Mouse (Mus musculus): ENCODE data around the gene Gna14. TPM values are rescaled to one million over a fixed set of nuclear protein-coding genes. Genes with fewer than 3 reads are reported as not detected.
A peak's percentile ranks its signal among the peaks of the same experiment; 100 is the strongest.

Gna14 gene
- total RNA-seq, 2 experiments from 2014 or later, result 0.09 TPM; not detected in 1

DNA sequence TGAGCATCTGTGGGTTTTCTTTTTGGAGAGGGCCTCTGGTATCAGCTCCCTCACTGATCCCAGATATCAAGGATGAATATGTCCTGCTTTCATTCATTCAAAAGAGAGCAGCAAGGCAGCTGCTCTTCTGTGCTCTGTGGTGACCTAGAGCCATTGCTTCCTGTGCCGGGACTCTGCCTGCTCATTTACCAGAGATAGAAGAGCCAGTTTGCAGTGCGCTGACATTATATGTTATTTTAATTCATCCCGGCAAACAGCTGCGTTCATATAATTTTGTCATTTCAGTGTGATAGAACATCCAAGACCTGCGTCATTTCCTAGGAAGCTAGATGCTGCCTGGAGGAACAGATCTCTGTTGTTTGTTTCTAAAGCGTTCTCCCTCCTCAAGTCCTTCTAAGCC, 141.2 kb downstream of the Gna14 start:
- ATAC-seq (replicated peaks; ENCODE audit: low FRiP score, poor library complexity, severe bottlenecking), result no peak

DNA sequence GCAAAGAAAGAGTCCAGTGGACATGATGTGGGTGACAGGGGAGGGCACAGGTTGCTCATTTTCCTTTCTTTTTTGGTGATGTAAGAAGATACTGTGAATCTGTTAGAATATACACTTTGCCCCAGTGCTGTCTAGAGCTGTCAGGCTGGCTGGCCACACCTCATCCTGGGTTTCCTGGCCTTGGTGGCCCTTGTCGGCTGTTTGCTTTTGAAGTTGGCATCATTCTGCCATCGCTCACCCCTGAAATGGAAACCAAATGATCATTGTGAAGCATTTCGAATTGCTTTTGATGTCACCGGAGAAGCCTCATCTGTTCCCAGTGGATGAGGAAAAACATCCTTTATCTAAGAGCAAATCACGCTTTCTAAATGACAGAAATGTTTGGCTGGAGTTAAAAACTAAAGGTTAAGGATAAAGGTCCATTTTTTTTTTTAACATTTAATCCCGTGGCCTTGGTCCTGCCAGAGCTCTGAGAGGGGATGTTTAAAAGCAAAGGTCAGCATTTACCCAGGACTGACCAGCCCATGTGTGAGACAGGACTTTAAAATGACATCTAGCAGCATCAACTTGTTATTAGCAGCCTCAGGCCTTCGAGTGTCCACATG, 144.2 kb downstream of the Gna14 start:
- no peak for ATAC-seq (replicated peaks; ENCODE audit: low FRiP score, poor library complexity, severe bottlenecking)

DNA sequence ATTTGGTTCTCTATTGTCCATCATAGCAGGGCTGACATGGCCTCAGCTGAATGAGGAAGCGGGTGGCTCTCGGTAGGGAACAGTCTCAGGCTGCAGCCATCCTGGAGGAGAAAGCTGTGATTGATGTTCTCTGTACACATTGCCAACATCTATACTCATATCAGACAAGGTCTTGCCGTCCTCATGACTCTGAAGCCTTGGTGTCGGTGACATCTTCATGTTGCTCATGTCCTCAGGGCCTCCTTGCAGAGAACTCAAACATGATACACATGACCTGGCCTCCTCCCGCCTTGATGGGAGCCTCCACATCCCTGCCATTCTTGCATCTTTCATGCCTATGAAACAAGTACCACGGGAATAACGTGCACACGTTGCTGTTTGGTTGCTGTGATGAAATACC, 144.9 kb downstream of the Gna14 start:
- ATAC-seq (replicated peaks; ENCODE audit: low FRiP score, poor library complexity, severe bottlenecking), result no peak

DNA sequence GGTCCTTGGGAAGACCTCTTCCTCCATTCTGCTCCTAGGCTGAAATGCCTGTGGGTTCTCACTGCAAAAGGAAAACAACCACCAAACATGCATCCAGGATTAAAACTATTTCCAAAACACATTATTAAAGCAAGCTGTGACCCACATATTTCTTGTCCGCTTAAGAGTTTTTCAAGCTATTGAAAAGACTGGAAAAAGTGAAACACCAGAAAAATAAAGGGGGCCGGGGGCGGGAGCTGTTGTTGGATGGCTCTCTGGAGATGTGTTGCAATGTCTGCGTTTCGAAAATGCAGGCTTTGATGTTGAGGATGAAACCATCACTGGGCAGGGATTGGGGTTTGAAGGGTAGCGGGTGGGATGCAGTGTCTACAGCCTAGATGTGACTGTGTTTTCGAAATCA, 149.0 kb downstream of the Gna14 start:
- no peak for ATAC-seq (replicated peaks; ENCODE audit: low FRiP score, poor library complexity, severe bottlenecking)

DNA sequence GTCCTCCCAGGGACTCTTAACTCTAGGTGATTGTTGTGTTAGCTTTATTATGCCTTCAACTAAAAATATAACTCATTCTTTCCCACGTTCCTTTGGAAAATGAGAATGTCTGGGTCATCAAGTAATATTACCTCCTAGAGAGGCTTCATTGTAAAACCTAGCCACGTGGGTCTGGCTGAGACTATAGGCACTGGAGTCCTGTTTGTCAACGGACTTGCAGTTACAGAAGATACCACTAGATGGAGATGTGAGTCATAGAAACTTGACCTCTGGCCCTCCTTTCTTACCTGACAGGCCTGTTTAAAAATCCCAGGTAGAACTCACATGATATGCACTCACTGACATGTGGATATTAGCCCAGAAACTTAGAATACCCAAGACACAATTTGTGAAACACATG, 149.8 kb downstream of the Gna14 start:
- peak; percentile 85 for ATAC-seq (replicated peaks; ENCODE audit: low FRiP score, poor library complexity, severe bottlenecking)

DNA sequence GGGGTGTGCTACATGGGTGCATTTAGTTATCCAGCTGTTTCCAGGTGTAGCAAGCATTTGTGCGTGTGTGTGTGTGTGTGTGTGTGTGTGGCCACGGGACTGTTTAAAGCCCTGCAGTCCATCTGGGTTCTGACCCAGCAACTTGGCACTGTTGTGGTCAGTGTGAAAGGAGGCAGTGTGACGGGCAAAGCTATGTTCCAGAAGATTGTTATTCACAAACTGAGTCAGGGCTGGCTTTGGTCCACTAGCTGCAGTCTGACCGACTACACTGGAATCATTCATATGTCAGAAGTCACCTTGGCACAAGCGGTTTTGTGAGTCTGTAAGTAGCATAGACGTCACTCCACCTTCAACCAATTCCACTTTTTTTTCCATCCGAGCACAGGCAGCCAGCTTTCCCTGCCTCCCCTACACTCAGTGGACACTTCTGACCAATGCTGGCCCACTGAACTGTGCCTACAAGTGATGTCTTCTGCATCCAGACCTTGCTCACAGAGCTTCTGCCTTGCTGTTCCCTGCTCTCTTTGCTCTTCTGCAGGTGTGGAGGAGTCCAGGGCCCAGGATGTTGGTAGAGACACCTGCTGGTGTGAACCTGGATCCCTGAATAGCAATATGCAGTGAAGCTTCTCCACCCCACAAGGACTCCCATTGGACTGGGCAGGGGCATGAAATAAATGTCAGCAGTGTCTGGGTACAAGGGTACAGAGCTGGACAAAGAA, 157.9 kb downstream of the Gna14 start:
- ATAC-seq (replicated peaks; ENCODE audit: low FRiP score, poor library complexity, severe bottlenecking), result no peak

DNA sequence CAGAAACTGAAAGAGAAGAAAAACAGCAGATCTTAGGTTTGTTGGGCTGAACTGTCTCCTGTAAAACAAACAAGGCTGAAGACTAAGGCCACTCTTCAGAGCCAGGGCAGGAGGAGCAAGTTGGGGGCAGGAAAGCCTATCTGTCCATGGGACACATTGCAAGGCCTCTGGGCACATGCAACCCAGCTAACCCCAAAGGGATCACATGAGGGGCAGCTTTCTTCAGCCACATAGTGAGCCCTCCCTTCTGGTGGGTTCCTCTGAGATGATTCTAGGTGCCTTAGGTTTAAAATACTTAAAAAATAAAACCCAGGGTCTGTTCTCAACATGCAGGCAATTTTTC, 158.4 kb downstream of the Gna14 start:
- no peak for ATAC-seq (replicated peaks; ENCODE audit: low FRiP score, poor library complexity, severe bottlenecking)

DNA sequence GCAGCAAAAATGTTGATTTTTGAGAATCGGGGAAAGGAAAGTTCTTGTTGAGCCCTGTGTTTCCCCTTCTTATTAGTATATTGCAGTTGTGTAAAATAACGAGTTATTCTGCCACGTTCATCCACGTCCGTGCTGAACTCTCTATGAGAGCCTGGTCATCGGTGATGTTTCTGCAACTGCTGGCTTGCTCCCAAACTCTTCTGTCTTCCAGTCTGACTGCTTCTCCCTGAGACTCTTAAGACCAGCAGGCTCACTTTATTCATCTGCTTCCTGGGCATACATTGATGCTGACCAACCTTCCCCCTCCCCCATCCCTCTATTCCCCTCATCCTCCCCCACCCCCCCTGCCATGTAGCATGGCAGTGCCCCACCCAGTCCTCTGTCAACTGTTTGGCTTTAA, 161.7 kb downstream of the Gna14 start:
- no peak for ATAC-seq (replicated peaks; ENCODE audit: low FRiP score, poor library complexity, severe bottlenecking)

DNA sequence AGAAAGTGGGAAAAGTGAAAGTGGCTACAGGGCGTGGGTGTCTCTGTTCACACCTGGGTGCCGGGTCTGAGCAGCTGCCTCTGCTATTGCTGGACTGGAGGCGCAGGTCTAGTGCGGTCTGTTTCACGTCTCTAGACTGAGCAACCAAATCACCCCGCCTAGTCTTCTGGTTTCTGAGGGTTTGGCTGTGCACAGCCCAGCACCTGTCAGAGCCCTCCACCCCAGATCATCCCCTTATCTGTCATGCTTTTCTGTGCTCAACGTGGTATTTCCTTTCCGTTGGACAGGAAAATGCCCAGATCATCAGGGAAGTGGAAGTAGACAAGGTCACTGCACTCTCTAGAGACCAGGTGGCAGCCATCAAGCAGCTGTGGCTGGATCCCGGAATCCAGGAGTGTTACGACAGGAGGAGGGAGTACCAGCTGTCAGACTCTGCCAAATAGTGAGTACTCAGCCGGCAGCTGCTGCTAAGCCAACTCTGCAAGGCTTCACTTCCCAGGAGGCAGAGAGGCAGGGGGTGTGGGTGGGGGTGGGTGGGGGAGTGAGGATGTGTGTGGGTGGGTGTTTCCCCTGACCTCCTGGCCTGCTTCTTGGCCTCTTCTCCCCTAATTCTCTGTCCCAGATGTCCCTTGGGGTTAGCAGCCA, 163.2 kb downstream of the Gna14 start:
- ATAC-seq (replicated peaks; ENCODE audit: low FRiP score, poor library complexity, severe bottlenecking), result no peak

DNA sequence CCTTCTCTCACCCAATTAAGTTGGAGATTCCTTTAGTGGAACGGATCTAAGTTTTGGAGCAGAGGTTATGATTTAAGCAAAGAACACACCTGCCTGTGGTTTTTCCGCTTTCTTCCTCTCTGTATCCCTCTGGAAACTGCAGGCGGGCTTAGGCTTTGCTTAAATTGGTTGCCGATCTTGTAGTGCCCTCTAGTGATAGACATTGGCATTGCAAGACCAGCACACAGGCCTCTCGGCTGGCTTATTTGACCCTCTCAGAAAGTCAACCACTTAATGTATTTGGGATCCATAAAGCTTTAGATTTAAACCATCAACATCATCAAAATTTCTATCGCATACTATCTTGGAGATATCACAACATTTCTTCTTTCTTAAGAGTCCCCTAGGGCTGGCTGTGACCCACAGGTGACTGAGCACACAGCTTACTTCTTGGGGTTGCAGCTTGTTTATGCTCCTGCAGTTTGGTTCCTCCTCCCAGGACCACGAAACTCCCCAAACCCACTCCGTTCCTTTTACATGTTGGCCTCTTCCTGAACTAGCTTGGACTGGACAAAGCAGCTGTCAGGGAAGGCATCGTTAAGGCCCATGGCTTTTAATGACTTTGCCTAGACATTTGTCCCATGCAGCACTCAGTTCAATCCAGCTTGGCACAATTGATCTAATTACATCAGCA, 163.9 kb downstream of the Gna14 start:
- ATAC-seq (replicated peaks; ENCODE audit: low FRiP score, poor library complexity, severe bottlenecking), result peak; percentile 84

DNA sequence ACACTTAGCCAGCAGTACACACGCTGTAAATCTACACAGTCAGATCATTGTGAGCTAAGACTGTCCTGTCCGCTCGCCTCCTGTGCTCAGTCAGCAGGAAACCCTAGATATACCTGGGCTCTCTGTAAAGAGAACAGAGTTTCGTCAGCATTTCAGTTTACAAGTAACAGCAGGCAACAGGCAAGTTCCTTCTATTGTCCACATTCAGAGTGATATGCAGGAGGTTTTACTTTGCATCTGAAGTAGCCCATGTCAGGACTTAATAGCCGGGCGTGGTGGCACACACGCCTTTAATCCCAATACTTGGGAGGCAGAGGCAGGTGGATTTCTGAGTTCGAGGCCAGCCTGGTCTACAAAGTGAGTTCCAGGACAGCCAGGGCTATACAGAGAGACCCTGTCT, 166.5 kb downstream of the Gna14 start:
- no peak for ATAC-seq (replicated peaks; ENCODE audit: low FRiP score, poor library complexity, severe bottlenecking)

DNA sequence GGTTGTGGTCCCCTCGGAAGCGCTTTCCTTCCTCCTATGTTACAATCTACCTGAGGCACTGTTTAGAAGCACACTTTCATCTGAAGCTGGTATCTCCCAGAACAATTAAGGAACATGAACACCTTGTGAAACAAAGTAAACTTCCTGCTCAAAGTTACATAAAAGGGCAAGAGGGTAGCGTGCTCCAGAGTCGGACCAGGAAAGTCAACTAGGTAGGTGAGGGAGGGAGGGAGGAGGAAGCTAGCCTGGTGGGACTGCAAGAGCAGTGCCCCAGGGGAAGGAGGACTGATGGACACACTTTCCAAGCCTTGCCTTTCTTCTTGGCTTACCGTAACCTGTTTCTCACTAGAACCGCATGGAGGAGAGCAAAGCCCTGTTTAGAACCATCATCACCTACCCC, 172.1 kb downstream of the Gna14 start:
- ATAC-seq (replicated peaks; ENCODE audit: low FRiP score, poor library complexity, severe bottlenecking), result no peak

DNA sequence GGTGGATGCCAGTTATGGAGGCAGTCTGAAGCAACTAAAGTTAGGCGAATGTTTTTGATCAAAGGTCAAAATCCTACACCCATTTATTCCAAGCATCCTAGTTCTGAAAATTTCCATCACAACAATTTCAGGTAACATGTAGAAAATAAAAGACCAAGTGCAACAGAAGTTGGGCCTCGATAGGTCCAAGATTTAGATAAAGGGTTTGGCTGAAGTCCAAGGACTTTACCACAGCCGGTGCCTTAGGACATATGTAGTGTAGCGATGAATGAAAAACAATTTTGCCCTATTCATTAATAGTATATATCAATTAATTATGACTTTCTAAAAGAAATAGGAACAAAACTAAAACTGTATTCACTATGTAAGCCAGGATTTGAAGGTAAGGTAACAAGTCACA, 187.6 kb downstream of the Gna14 start:
- ATAC-seq (replicated peaks; ENCODE audit: low FRiP score, poor library complexity, severe bottlenecking), result no peak

DNA sequence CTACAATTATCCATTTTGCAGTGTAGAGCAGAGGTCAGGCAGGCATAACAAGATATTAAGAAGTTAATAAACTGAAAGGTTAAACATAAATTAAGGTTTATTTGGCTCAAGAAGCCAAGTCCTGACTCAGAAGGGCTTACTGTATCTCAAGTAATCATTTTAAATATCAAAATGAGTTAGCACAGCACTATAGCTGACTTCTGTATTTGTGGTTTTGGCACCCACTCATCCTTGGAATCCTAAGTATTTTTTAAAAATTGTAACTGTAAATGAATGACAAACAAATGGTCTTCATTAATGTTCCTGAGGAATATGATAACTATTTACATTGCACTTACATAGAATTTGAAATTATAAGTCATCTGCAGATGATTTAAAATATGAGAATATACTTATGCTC, 189.4 kb downstream of the Gna14 start:
- no peak for ATAC-seq (replicated peaks; ENCODE audit: low FRiP score, poor library complexity, severe bottlenecking)

DNA sequence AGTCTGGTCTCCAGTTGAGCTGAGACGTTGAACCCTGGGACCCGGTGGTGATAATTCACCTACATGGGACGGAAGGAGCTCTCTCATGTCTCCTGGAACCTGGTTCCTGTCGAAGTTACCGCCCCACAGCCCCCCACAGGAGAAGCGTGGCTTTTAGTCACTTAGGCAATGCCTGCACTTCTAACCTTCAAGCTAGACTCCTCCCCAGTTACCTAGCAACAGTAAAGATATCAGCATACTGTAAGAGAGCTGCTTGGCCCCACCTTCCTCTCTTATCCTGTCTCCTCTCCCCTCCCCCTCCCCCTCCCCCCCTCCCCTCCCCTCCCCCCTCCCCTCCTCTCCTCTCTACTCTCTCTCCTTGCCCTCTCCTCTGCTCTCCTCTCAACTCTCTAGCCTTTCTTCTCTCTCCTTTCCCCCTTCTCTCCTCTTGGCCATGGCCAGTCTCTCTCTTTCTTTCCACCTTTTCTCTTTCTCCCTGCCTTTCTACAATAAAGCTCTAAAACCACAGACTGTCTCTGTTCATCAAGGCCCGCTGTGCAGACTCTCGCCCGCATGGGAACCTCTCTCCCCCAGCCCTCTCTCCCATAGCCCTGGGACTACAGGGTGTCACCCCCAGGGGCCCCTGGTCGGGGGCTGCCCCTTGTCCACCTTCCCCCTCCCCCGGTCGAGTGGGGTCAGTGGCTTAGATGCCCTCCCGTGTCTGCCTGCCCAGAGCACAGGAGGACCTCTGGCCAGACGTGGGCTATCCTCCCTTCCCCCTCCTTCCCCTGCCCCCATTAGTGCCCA, 190.2 kb downstream of the Gna14 start:
- ATAC-seq (replicated peaks; ENCODE audit: low FRiP score, poor library complexity, severe bottlenecking), result peak; percentile 68
